Mouse (Mus musculus): Measurements from ENCODE around the gene Npepl1. TPM values are rescaled to one million over a fixed set of nuclear protein-coding genes. Genes with fewer than 3 reads are reported as not detected.

The Npepl1 gene
- 100 to 1,000 TPM; 121 to 126 TPM for total RNA-seq (2021)
- long read RNA-seq, experiment 1, transcript Npepl1-201 (12 exons, 2,467 nt), result major isoform, 219 of 346 reads
- long read RNA-seq, experiment 1, partial matches to known transcripts, result 41 of 346 reads
- long read RNA-seq, experiment 1, other reads (novel, unspliced or antisense), result 85 of 346 reads
- long read RNA-seq, experiment 2, transcript Npepl1-201 (12 exons, 2,467 nt), result major isoform, 241 of 416 reads
- long read RNA-seq, experiment 2, partial matches to known transcripts, result 55 of 416 reads
- long read RNA-seq, experiment 2, other reads (novel, unspliced or antisense), result 119 of 416 reads

DNA sequence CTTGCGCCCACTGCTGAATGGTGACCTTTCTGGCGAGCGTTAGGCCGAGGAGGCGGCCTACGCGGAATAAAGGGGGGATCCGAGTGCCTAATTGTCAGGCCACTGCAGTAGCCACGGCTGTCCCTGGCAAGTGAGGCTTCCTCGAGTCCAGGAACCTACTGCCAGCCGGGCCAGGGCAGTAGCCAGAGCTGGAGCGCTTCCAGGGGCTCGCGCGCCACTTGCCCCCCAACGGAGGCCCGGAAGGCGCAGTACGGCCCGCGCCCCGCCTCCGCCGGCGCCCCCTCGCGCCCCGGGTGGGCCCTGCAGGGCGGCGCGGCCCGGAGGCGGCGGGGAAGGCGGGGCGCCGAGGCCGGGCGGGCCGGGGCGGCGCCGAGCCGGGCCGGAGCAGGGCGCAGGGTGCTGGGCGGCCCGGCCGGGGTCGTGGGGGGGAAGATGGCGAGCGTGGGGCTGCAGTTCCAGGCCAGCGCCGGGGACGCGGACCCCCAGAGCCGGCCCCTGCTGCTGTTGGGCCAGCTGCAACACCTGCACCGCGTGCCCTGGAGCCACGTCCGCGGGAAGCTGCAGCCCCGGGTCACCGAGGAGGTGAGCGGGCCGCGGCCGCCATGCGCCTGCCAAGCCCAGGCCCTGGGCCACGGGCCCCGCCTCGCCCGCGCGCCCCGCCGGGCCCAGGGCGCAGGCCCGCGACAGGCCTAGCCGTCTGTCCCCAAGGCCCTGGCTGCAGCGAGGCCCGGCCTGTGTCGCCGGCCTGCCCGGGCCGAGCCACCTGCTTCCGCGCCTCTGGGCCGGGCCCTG is at the start of gene Npepl1:
TSS of gene Npepl1 (plus strand) at position 359 of the 792 bp plus-strand sequence.
- peak; percentile 69 to 80 for DNase-seq (ENCODE audit: low spot score in 2 of 2)

DNA sequence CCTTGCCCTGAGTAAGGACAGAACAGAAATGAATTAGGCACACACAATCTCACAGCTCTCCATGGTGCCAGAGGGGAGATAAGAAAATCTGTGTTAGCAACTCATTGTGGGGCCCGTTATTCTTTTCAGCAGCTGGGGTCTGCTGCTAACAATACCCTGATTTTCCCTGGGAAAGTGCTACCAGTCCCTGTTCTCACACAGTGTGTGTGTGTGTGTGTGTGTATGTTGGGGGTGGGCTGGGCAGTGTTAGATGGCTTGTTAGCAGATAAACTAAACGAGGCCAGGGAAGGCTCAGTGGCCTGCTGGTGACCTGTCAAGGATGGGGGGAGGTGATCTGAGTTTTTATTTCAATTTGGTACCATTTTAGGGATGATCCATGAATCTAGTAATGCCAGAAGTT is 48.9 kb upstream of the Npepl1 start:
- DNase-seq (ENCODE audit: low spot score in 2 of 2), result peak in 1 of 2 experiments; percentile 1

DNA sequence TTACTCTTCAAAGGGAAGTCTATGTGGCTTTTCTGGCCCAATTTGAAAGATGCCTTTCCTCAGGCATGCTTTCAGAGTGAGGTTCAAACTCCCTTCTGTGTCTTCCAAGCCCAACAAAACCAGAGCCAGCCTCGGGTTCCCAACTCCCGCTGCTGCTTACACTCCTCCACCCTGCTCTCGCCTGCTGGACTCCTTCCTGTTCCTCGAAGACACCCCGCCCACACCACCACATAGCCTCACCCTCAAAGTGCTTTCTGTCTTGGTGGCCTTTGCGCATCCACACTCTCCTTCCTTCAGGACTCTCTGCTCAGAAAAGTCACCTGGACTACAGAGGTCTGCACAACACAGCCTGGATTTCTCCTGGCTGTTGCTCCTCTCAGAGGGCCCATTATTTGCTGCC is 47.1 kb upstream of the Npepl1 start:
- peak in 1 of 2 experiments; percentile 66 for DNase-seq (ENCODE audit: low spot score in 2 of 2)

DNA sequence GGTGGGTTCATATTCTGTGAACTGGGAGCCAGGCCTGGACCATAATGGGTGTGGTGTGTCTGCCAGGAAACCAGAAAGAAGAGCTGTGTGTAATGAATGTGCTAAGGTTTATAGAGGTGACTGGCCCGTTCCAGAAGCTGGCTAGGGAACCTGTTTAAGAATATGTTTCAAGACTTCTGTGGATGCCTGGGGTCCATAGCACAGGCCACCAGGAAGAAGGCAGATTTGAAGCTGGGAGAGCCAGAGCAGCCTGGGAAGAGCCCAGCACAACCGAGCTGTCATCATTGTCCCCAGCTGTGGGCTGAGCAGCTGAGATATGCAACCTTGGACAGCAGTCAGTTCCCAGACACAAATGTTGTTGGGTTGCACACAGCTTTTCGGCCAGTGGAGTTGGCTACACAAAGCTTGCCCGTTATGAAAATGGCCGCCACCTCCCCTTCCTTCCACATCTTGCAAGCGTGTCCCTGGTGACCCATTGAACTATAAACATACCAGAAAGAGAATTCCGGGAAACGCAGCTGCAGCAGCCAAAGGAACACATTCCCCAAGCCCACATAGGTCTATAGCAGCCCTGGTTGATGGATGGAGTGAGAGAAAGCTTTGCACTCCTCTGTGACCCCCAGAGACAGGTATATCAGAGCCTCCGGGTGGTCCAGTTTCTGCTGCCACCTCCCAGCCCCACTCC is 46.5 kb upstream of the Npepl1 start:
- peak in 1 of 2 experiments; percentile 64 for DNase-seq (ENCODE audit: low spot score in 2 of 2)

- DNase-seq (ENCODE audit: low spot score in 2 of 2), result no peak
These were observed 42.2 kb upstream of the Npepl1 start for GRCm38 (mm10) chr2:174067793-174068419.

GRCm38 (mm10) chr2:174069532-174070049 is 40.6 kb upstream of the Npepl1 start:
- no peak for DNase-seq (ENCODE audit: low spot score in 2 of 2)

GRCm38 (mm10) chr2:174071406-174071805 is 38.7 kb upstream of the Npepl1 start:
- no peak for DNase-seq (ENCODE audit: low spot score in 2 of 2)

DNA sequence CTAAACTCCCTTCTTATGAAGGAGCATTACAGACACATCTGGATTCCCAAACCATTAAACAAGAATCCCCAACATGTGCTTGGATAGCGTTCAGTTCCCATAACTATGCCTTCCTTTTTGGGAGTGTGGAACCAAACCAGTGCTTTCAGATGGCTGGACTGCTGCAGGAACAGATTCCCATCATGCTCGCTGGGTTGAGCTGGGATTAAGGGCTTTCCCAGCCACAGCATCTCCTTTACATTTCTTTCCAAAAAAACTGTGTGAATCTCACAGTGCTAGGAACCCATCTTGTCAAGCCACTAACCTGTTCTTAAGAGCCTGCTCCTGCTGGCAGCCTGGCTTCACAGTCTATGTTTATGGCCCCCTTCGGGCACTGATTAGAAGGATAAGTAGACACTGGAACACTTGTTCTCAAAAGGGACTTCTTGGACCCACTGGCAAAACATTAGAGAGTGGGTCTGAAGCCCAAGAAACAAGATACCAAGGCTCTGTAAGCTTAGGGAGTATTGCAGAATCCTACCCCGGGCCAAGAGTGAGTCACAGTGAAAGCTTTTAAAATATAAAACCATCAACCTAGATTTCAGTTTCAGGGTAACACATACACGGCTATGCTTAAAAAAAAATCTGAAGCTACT is 36.9 kb upstream of the Npepl1 start:
- DNase-seq (ENCODE audit: low spot score in 2 of 2), result peak in 1 of 2 experiments; percentile 36

DNA sequence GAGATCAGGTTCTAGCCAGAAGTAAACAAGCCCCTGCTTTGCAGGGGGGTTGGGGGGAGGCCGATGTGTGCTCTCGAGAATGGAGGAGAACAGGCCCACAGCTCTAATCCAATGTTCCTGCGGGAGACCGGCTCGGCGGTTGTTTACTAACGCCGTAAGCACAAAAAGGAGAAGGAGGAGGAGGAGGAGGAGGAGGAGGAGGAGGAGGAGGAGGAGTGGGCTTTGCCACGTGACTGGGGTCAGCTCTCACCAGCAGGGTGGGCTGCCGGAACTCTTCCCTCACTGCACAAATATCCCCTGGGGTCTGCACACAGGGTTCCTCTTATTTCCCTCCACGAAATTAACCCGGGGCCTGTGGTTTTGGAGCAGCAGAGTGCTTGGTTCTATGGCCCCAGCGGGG is 35.5 kb upstream of the Npepl1 start:
- no peak for DNase-seq (ENCODE audit: low spot score in 2 of 2)

GRCm38 (mm10) chr2:174075072-174075570 is 35.0 kb upstream of the Npepl1 start:
- DNase-seq (ENCODE audit: low spot score in 2 of 2), result no peak

- DNase-seq (ENCODE audit: low spot score in 2 of 2), result peak; percentile 85 to 93
These were observed 34.3 kb upstream of the Npepl1 start, which contains the start of gene Stx16 for GRCm38 (mm10) chr2:174075673-174076432. Gene Stx16 (plus strand): TSS chr2:174076308.

GRCm38 (mm10) chr2:174076433-174076824 is 33.7 kb upstream of the Npepl1 start:
- DNase-seq (ENCODE audit: low spot score in 2 of 2), result no peak

- DNase-seq (ENCODE audit: low spot score in 2 of 2), result peak in 1 of 2 experiments; percentile 38
These were observed 33.0 kb upstream of the Npepl1 start for GRCm38 (mm10) chr2:174077004-174077695.

- no peak for DNase-seq (ENCODE audit: low spot score in 2 of 2)
These were observed 32.3 kb upstream of the Npepl1 start for GRCm38 (mm10) chr2:174077776-174078338.

GRCm38 (mm10) chr2:174081833-174082232 is 28.3 kb upstream of the Npepl1 start:
- DNase-seq (ENCODE audit: low spot score in 2 of 2), result no peak

- DNase-seq (ENCODE audit: low spot score in 2 of 2), result no peak
These were observed 27.7 kb upstream of the Npepl1 start for GRCm38 (mm10) chr2:174082380-174082918.

GRCm38 (mm10) chr2:174095086-174095485 is 15.1 kb upstream of the Npepl1 start:
- no peak for DNase-seq (ENCODE audit: low spot score in 2 of 2)

DNA sequence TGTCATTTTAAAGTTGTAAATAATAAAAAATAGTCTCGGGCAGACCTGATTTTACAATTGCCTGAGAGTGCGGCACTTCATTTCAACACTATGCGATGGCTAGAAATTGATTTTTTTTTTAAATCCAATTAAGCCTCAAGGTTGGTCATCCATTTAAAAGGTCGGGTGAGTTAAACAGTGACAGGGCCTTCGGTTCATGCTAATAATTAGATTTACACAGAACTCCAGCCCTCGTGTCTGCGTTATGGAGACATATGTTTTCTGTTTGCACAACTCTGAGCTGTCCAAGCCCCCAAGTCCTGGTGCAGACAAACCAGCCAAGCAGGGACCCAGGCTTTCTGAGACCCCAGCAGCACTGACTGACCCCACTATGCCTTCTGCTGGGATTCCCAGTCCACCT is 7.8 kb upstream of the Npepl1 start:
- DNase-seq (ENCODE audit: low spot score in 2 of 2), result no peak
